Mouse (Mus musculus) liver, embryonic 13.5 days (tissue): ENCODE results near the gene Cyb561a3. TPM values are rescaled to one million over a fixed set of nuclear protein-coding genes. Genes with fewer than 3 reads are reported as not detected.
A peak's percentile ranks its signal among the peaks of the same experiment; 100 is the strongest.

Source experiments
- ATAC-seq: fragments of 200-750 bp; cut with Nextera tagmentation; 2 replicates; pipeline ENCODE4 v1.8.0; 2017; ENCODE audit warnings: low read depth, mild to moderate bottlenecking, moderate number of reproducible peaks, moderate library complexity
- DNase-seq: peaks from one replicate; pipeline ENCODE4 v3.0.0; 2022
- H3K27ac ChIP-seq: fragments of 300-500 bp; sonication (generic); 2 replicates; pipeline ENCODE4 v1.5.1; 2015; ENCODE audit warnings: moderate library complexity, mild to moderate bottlenecking, inconsistent platforms
- H3K27me3 ChIP-seq: fragments of 300-500 bp; sonication (generic); 2 replicates; pipeline ENCODE4 v1.6.1; 2015; ENCODE audit warnings: mild to moderate bottlenecking, inconsistent platforms
- H3K36me3 ChIP-seq: fragments of 300-500 bp; sonication (generic); 2 replicates; pipeline ENCODE4 v1.6.1; 2015; ENCODE audit warnings: mild to moderate bottlenecking, inconsistent platforms
- H3K4me1 ChIP-seq: fragments of 300-500 bp; sonication (generic); replicated peaks from 2 replicates; pipeline ENCODE4 v1.6.1; 2015; ENCODE audit warnings: inconsistent platforms
- H3K4me2 ChIP-seq: fragments of 300-500 bp; sonication (generic); 2 replicates; pipeline ENCODE4 v1.6.1; 2015; ENCODE audit warnings: inconsistent platforms, mild to moderate bottlenecking, moderate library complexity
- H3K4me3 ChIP-seq: fragments of 300-500 bp; sonication (generic); replicated peaks from 2 replicates; pipeline ENCODE4 v1.5.1; 2015; ENCODE audit warnings: mild to moderate bottlenecking, inconsistent platforms
- H3K9ac ChIP-seq: fragments of 300-500 bp; sonication (generic); 2 replicates; pipeline ENCODE4 v1.6.1; 2015; ENCODE audit warnings: mild to moderate bottlenecking, inconsistent platforms
- H3K9me3 ChIP-seq: fragments of 300-500 bp; sonication (generic); replicated peaks from 2 replicates; pipeline ENCODE4 v1.6.1; 2016; ENCODE audit warnings: inconsistent platforms
- WGBS: fragments of 180-500 bp; shearing (Covaris S2); methylation state at CpG from one replicate; pipeline ENCODE4 v1.1.7; 2015; ENCODE audit not compliant: insufficient replicate concordance; 5-methylcytosine and 5-hydroxymethylcytosine counted together
- polyA plus RNA-seq: library from polyadenylated mRNA; unstranded; fragments of >200 nt; fragmentation: Nextera tagmentation; extraction: Ambion mirVana; gene quantifications from 2 replicates; pipeline ENCODE4 v1.2.1, GENCODE M21; 2015

Cyb561a3 gene
- polyA plus RNA-seq, 1 experiment from 2014 or later, result 10.6 TPM

DNA sequence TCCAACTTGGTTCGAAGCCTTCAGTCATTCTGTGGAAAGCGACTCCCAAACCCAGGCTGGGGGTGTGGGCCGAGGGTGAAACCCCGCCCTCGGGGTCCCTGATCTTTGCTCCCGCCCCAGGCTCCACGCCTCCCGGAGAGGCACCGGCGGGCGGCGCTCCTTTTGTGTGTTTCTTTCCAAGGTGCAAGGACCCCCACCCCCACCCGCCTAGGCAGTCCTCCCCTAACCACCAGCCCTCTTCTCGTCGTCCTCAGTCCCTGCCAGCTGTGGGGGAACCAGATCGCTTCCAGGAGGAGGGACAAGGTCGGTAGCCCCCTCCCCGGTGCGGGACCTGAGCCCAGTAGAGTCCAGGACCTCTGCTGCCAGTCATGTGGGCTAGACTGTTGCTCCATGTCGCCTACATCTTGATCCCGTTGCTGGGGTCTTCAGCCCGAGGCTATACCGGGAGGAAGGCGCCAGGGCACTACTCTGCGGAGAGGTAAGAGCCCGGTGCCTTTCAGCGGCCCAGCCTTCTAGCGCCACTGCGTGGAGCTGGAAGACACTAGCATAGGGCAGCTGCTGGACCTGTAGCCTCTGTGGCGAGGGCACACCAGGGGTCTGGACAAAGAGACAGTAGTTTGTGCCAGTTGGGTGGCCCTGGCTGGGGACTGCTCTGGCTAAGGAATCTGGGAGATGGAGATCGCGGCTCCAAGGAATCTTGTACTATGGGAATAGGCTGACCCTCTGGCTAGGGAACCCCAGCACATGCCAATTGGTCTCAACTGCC lies 57.3 kb downstream of the Cyb561a3 start, which contains the start of gene Vwce:
Gene Vwce (plus strand): TSS at position 108 of the 766 bp plus-strand sequence.
- Histone ChIP-seq H3K4me1 (peaks cover 53% of the 10 kb centered on the region), H3K9me3 (no peaks in the 10 kb centered on the region), H3K27ac (peak within 1 kb of the TSS; percentile 78), H3K4me3 (peak within 1 kb of the TSS; percentile 65), H3K4me2 (peak within 1 kb of the TSS; percentile 94), H3K36me3 (peaks cover 27% of the 10 kb centered on the region), H3K27me3 (no peaks in the 10 kb centered on the region), H3K9ac (peak within 1 kb of the TSS; percentile 81)
- DNase-seq (peak; percentile 62), ATAC-seq (peak; percentile 87)
- WGBS, result 2% methylated on average over 32 of the region's 32 CpGs

DNA sequence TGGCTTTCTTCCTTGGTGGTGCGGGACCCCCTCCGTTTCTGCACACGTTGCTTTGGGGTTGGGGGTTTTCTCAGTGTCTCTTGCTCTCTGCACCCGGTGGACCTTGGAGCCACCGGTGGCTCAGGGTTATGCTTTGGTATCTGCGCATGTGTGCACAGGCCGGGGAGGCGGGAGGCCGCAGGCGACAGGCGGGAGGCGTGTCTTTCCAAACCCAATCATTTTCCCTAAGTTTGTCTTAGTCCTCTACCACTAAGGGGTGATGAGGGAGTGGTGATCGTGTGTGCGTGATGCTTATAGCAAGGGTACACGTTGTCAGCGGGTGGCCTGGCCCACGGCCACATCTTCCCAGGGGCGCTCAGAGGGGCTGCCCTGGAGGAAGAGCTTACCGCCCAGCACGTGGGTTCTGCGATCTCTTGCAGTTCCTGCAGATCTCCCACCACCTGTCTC lies 57.9 kb downstream of the Cyb561a3 start:
- H3K4me1 ChIP-seq, result peaks cover 58% of the 10 kb centered on the region
- peaks cover 21% of the 10 kb centered on the region for H3K36me3 ChIP-seq
- peak overlapping the region; percentile 78 for H3K27ac ChIP-seq
- peak overlapping the region; percentile 65 for H3K4me3 ChIP-seq
- ATAC-seq (peak; percentile 89), DNase-seq (peak; percentile 72)
- H3K27me3 ChIP-seq, result no peaks in the 10 kb centered on the region
- H3K9me3 ChIP-seq, result no peaks in the 10 kb centered on the region
- H3K4me2 ChIP-seq, result peak overlapping the region; percentile 94
- 4% methylated on average over 21 of the region's 21 CpGs for WGBS
- peak overlapping the region; percentile 81 for H3K9ac ChIP-seq

DNA sequence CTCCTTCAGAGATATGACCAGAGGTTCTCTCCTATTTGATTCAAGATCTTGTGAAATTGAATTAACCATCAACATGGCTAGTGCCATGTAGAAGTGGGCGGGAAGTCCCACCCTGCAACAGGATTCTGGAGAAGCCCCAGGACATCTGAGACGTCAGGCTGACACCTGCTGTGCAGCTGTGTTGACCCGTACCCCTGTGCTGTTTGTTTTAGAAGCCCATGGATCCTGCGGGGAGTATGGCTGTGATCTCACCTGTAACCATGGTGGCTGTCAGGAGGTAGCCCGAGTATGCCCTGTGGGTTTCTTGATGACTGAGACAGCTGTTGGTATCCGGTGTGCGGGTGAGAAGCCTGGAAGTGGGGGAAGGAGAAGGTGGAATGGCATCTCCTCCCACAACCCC lies 60.9 kb downstream of the Cyb561a3 start:
- ATAC-seq (no peak), DNase-seq (no peak)
- 63% methylated on average over 7 of the region's 7 CpGs for WGBS
- peaks cover 79% of the 10 kb centered on the region for H3K4me1 ChIP-seq
- H3K9me3 ChIP-seq, result no peaks in the 10 kb centered on the region
- H3K4me2 ChIP-seq, result no peak overlapping the region
- H3K36me3 ChIP-seq, result no peaks in the 10 kb centered on the region
- no peaks in the 10 kb centered on the region; the same call in 1 of the 2 replicates for H3K27me3 ChIP-seq
- H3K9ac ChIP-seq, result 0 out of 2 replicates have a peak overlapping the region, but pooled peaks have one; percentile 14
- H3K4me3 ChIP-seq, result no peak overlapping the region
- H3K27ac ChIP-seq, result no peak overlapping the region

DNA sequence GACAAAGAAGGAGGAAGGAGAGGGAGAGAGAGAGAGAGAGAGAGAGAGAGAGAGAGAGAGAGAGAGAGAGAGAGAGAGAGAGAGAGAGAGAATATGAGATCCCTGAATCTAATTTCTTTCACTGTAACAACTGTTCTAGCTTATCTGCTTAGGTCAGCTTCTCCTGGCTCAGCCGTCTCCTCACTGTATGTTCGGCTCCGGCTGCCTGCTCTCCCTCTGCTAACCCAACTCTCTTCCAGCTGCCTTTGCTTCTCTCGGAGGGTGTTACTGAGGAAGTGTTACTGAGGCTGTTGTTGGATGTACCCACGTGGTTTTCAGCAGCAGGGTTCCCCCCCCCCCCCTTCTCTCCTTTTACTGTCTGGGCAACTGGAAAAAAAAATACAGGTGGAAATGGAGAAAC lies 63.1 kb downstream of the Cyb561a3 start:
- Histone ChIP-seq H3K9ac (peak overlapping the region; percentile 33; the same call in 1 of the 2 replicates), H3K27ac (peak overlapping the region; percentile 64), H3K4me1 (peaks cover 67% of the 10 kb centered on the region), H3K4me2 (peak overlapping the region; percentile 38), H3K27me3 (peaks cover 3% of the 10 kb centered on the region; the same call in 1 of the 2 replicates), H3K36me3 (no peaks in the 10 kb centered on the region), H3K9me3 (no peaks in the 10 kb centered on the region), H3K4me3 (no peak overlapping the region)
- peak; percentile 73 for ATAC-seq
- under 1% methylated on average over 5 of the region's 5 CpGs for WGBS
- DNase-seq, result no peak

DNA sequence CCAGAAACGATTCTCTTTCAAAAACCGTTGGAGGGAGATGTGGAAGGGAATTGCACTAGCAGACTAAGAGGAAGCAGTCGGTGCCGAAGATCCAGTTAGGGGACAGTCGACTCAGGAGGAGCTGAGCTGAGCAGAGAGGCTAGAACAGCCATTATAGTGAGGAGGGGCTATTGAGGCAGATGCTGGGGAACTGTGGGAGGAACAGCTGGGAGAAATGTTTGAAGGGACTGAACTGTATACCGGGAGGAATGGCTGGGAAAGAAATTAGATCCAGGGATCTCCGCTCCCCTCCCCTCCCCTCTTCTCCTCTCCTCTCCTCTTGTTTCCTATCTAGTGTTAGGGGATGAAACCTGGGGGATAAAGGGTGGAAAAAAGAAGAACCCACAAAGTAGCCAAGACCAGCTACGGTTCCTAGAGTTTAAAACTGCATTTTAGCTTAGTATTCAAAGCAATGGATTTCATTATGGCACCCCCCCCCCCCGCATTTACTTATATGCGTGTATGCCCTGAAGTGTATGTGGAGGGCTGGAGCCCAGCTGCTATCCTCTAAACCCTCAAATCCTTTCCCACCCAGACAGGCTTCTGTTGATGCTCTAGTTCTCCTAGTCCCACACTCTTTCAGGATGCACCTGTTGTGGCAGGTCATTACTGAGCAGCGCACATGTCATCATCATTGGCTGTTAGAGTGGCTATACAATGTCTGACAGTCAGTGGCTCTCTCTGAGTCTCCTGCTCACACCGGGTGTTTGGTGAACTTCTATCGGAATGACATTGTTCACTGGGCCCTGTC lies 63.8 kb downstream of the Cyb561a3 start:
- Histone ChIP-seq H3K4me1 (peaks cover 60% of the 10 kb centered on the region), H3K9me3 (no peaks in the 10 kb centered on the region), H3K9ac (peak overlapping the region; percentile 33; the same call in 1 of the 2 replicates), H3K27me3 (peaks cover 3% of the 10 kb centered on the region; the same call in 1 of the 2 replicates), H3K36me3 (no peaks in the 10 kb centered on the region), H3K4me3 (no peak overlapping the region), H3K27ac (peak overlapping the region; percentile 64), H3K4me2 (peak overlapping the region; percentile 38)
- WGBS, result 52% methylated on average over 13 of the region's 13 CpGs
- DNase-seq (no peak), ATAC-seq (no peak)

Other genes with a start within 250 kb of the Cyb561a3 start
- 0.10 and 0.21 TPM in 2 replicates for gene Syt7, start 188.1 kb upstream of the Cyb561a3 start, polyA plus RNA-seq
- 0.06 TPM in 1 of 2 replicates, not detected in the other for gene Lrrc10b, start 119.7 kb upstream of the Cyb561a3 start, polyA plus RNA-seq
- gene Ppp1r32, start 94.2 kb upstream of the Cyb561a3 start, polyA plus RNA-seq, result not detected in 2 replicates
- 9.7 and 13.5 TPM in 2 replicates for gene Cpsf7, start 51.9 kb upstream of the Cyb561a3 start, polyA plus RNA-seq
- gene Sdhaf2, start 51.0 kb upstream of the Cyb561a3 start, polyA plus RNA-seq, result 33.7 and 36.2 TPM in 2 replicates
- gene Tmem216, start 20.9 kb upstream of the Cyb561a3 start, polyA plus RNA-seq, result 14.9 and 16.9 TPM in 2 replicates
- gene Tmem138, start 190 bp downstream of the Cyb561a3 start, polyA plus RNA-seq, result 14.9 and 16.3 TPM in 2 replicates
- 156 and 177 TPM in 2 replicates for gene Ddb1, start 28.2 kb downstream of the Cyb561a3 start, polyA plus RNA-seq
- gene Tkfc, start 28.5 kb downstream of the Cyb561a3 start, polyA plus RNA-seq, result 9.4 and 10.8 TPM in 2 replicates
- 5.3 and 5.8 TPM in 2 replicates for gene Vwce, start 57.0 kb downstream of the Cyb561a3 start, polyA plus RNA-seq
- not detected in 2 replicates for gene Pga5, start 100.9 kb downstream of the Cyb561a3 start, polyA plus RNA-seq
- gene Vps37c, start 111.6 kb downstream of the Cyb561a3 start, polyA plus RNA-seq, result 10.4 and 12.1 TPM in 2 replicates
- 0.08 TPM in 1 of 2 replicates, not detected in the other for gene Cd5, start 161.8 kb downstream of the Cyb561a3 start, polyA plus RNA-seq